Mouse (Mus musculus): Measurements from ENCODE around the gene Brd3. TPM values are rescaled to one million over a fixed set of nuclear protein-coding genes. Genes with fewer than 3 reads are reported as not detected.

Gene Brd3
- total and polyA plus RNA-seq, 3 experiments: 10.7 to 46.9 (median 38.7) TPM

- Histone ChIP-seq H3K4me1 (ENCODE audit: control insufficient read depth in 1 of 2, insufficient read depth in 2 of 2, low read length in 2 of 2) (no peaks in the 10 kb centered on the region), H3K4me3 (ENCODE audit: control insufficient read depth in 1 of 2, insufficient read depth in 1 of 2, low read depth in 2 of 2, low read length in 2 of 2) (no peak overlapping the region), H3K27ac (ENCODE audit: control insufficient read depth, low read depth, low read length) (no peak overlapping the region), H3K79me2 (ENCODE audit: control insufficient read depth, insufficient read depth, low read length, poor library complexity) (no peaks in the 10 kb centered on the region), H3K9me3 (replicated peaks; ENCODE audit: insufficient read depth, low read length) (no peaks in the 10 kb centered on the region), H3K9ac (ENCODE audit: control insufficient read depth, low read depth, low read length, poor library complexity, severe bottlenecking) (no peak overlapping the region), H3K36me3 (ENCODE audit: control insufficient read depth in 1 of 2, insufficient read depth in 2 of 2, low read length in 2 of 2) (peaks cover 0 to 2% of the 10 kb centered on the region in 2 experiments; a peak in 1 of 4 replicates), H3K27me3 (ENCODE audit: control insufficient read depth in 1 of 2, insufficient read depth in 2 of 2, low read length in 2 of 2) (no peaks in the 10 kb centered on the region)
- TF ChIP-seq SIN3A (IDR thresholded peaks at IDR 0.05; ENCODE audit: low read length) (no peak), CTCF (IDR thresholded peaks at IDR 0.05 in 2 of 3, conservative IDR thresholded peaks at IDR 0.05 in 1 of 3; ENCODE audit: control insufficient read depth in 1 of 3, insufficient read depth in 1 of 3, low read depth in 2 of 3, low read length in 3 of 3, poor library complexity in 1 of 3, severe bottlenecking in 1 of 3) (peak; percentile 2 to 27 (median 6); a peak in 2 of 6 replicates)
- no peak for DNase-seq (ENCODE audit: low read depth, low spot score)
Measured at GRCm38 (mm10) chr2:27447782-27448181, 59.7 kb downstream of the Brd3 start.

GRCm38 (mm10) chr2:27446812-27447211, 60.6 kb downstream of the Brd3 start:
- no peak for TF ChIP-seq KAT2A (conservative IDR thresholded peaks at IDR 0.05; ENCODE audit: low read depth, low read length)
- TF ChIP-seq HCFC1 (IDR thresholded peaks at IDR 0.05; ENCODE audit: low read depth, low read length): no peak
- no peak for TF ChIP-seq GABPA (IDR thresholded peaks at IDR 0.05; ENCODE audit: low read depth, low read length)
- no peak for TF ChIP-seq TBP (IDR thresholded peaks at IDR 0.05; ENCODE audit: low read depth, low read length)
- TF ChIP-seq USF2 (IDR thresholded peaks at IDR 0.05; ENCODE audit: borderline replicate concordance in 1 of 2, insufficient read depth in 1 of 2, low read depth in 1 of 2, low read length in 2 of 2): no peak
- no peak for TF ChIP-seq NELFE (IDR thresholded peaks at IDR 0.05; ENCODE audit: low read depth, low read length)
- no peak for TF ChIP-seq TAL1 (IDR thresholded peaks at IDR 0.05; ENCODE audit: low read length)
- no peak for TF ChIP-seq ZC3H11A (IDR thresholded peaks at IDR 0.05; ENCODE audit: low read depth, low read length)
- TF ChIP-seq E2F4 (IDR thresholded peaks at IDR 0.05; ENCODE audit: borderline replicate concordance, low read depth, low read length): no peak
- no peak for TF ChIP-seq MEF2A (IDR thresholded peaks at IDR 0.05; ENCODE audit: extremely low read depth, insufficient replicate concordance, low read depth, low read length, poor library complexity, severe bottlenecking)
- TF ChIP-seq MAX (IDR thresholded peaks at IDR 0.05; ENCODE audit: low read length): no peak
- TF ChIP-seq CHD1 (IDR thresholded peaks at IDR 0.05; ENCODE audit: low read depth, low read length): no peak
- TF ChIP-seq MXI1 (IDR thresholded peaks at IDR 0.05; ENCODE audit: low read depth, low read length): no peak
- TF ChIP-seq ZNF384 (IDR thresholded peaks at IDR 0.05; ENCODE audit: low read depth, low read length): no peak
- no peak overlapping the region for H3K27ac ChIP-seq (ENCODE audit: control insufficient read depth, low read depth, low read length)
- no peaks in the 10 kb centered on the region for H3K27me3 ChIP-seq (ENCODE audit: control insufficient read depth in 1 of 2, insufficient read depth in 2 of 2, low read length in 2 of 2)
- no peaks in the 10 kb centered on the region for H3K79me2 ChIP-seq (ENCODE audit: control insufficient read depth, insufficient read depth, low read length, poor library complexity)
- H3K9me3 ChIP-seq (replicated peaks; ENCODE audit: insufficient read depth, low read length): no peaks in the 10 kb centered on the region
- H3K4me1 ChIP-seq (ENCODE audit: control insufficient read depth in 1 of 2, insufficient read depth in 2 of 2, low read length in 2 of 2): no peaks in the 10 kb centered on the region
- no peak overlapping the region for H3K9ac ChIP-seq (ENCODE audit: control insufficient read depth, low read depth, low read length, poor library complexity, severe bottlenecking)
- peaks cover 0 to 2% of the 10 kb centered on the region in 2 experiments; a peak in 1 of 4 replicates for H3K36me3 ChIP-seq (ENCODE audit: control insufficient read depth in 1 of 2, insufficient read depth in 2 of 2, low read length in 2 of 2)
- H3K4me3 ChIP-seq (ENCODE audit: control insufficient read depth in 1 of 2, insufficient read depth in 1 of 2, low read depth in 2 of 2, low read length in 2 of 2): no peak overlapping the region
- DNase-seq (ENCODE audit: low read depth, low spot score): no peak

Data from MEL (cell line).